Mouse (Mus musculus): ENCODE measurements around the gene Vamp8.

Gene Vamp8

DNA sequence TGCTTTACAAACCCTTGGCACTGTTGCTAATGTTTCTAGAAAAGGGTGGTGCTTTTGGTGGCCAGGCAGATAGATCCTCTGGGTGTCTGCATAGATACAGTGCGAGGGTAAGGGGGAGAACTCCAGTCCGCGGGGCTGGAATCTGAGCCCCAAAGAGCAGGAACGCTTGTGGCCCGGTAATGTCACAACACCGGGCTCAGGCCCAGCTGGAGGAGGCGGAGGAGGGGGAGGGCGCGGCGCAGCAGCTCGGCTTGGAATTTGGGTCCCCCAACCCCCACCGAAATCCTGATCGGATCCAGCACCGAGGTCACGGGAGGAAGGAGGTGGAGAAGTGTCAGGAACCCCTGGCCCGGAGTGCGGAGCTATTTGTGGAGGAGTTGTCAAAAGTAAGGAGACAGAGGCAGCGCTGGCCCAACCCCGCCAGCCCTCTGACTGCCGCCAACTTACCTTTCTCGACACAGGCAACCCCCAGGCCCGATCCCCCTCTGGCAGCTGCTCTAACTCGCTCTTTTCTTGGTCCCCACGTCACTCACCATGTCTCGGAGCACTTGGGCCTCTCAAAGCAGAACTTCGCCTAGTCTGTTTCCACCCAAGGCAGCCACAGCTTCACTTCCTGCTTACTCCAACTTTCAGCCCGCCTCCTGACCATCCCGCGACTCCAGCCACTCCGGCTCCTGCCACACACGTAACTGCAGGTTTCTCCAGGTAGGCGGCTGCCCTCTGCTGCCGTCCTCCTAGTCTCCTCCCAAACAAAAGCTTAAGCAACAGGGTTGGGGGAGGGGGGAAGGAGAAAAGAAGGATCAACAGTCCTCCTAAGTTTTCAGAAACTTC lies at the start of gene Vamp8:
Gene Vamp8 (minus strand): TSS at position 763 of the 831 bp plus-strand sequence.
- CTCF ChIA-PET, result interaction anchor here (0.5 to 2.0 kb wide), 5 partner anchors 9 to 757 kb away, joined by 3 to 9 read pairs (median 5); partner anchors contain the start of genes Kdm3a and Vamp5

DNA sequence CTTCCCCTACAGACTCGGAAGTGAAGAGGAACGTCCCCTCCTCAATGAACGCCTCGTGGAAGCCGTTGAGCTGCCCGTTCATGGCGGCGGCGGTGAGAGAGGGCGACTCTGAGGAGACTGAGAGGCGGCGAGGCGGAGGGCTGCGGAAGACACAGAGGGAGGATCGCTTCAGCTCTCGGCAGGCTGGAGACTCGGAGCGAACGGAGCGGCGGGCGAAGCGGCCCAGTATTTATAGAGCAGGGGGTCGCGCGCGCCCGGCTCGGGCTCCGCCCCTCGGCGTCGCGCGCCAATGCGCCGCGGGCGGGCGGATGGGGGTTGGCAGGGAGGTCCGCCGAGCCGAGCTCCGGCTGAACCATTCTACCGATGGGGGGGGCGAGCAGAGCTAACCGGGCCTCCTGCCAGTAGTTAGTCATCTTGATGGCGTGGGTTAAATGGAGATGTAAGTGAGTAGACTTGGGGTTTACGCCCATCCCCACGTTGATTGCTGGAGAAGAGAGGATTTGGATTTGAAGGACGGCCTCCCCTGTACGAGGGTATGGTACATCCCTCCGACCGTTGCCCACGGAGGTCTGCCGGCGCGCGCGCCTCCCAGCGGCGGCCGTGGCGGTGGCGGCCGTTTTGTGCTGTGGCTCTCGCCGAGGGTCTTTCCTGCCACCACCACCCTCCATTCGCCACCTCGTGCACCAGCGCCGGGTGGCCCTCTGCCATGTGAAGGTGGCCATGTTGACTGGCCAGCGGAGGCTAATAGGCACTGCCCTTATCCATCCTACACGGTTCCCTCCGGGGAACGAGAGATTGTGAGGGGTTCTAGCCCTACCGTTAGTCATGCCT lies 49.1 kb upstream of the Vamp8 start, which contains the start of gene Mat2a:
Gene Mat2a (minus strand): TSS at position 204 of the 831 bp plus-strand sequence.
- CTCF ChIA-PET, result no interaction called here

DNA sequence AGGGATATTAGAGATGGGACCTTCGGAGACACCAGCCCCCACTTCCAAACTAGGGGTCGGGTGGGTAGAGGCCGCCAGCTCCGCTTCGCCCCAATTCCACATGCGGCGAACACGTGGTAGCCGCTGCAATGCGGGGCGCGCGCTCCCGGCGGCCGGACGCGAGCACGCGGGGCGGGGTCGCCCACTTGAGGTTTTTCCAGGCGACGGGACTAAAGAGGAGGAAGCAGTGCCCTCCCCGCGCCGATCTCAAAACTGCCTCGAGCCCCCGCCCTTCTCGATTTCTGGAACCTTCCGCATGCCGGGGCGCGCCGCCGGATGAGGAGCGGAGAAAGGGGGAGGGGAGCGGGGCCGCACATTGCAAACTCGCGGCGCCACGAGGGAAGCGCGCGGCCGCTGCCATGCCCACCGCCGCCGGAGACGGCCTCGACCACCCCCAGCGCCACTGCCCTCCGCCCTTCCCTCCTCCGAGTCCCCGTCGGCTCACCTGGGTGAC lies 48.4 kb upstream of the Vamp8 start:
- CTCF ChIA-PET, result no interaction called here

DNA sequence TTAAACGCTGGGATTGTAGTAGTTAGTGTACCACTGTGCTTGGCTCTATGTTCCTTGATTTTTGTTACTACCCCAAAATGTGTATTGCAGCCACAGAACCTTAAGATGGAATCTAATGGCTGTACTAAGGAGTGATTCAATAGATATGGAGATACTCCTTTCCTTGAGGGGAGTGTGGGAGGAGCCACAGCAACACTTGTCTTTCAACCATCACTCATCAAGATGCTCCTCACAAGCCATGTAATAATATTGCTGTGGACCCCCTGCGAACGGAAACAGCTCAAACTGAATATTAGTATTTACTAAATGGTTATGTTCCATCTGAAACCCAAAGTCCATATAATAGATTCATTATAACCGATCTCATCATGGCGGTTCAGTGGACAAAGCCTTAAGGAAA lies 47.7 kb upstream of the Vamp8 start:
- CTCF ChIA-PET, result no interaction called here

DNA sequence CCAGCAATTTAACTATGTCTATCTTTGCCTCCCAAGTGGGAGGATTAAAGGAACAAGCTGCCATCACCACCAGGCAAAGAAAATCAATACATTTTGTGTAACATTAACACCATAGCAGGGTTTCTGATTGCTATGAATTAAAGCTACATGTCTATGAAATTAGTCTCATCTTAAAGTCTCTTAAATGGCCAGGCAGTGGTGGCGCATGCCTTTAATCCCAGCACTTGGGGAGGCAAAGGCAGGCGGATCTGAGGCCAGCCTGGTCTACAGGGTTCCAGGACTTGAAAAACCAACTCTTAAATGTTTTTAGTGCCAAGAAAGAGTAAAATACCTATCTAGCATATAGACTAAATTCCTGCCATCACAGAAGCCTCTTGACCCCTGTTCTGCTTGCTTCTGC lies 41.6 kb upstream of the Vamp8 start:
- CTCF ChIA-PET, result interaction anchor here (1.5 kb wide), 1 partner anchor 107 kb away, joined by 3 read pairs; no protein-coding TSS in a partner anchor

DNA sequence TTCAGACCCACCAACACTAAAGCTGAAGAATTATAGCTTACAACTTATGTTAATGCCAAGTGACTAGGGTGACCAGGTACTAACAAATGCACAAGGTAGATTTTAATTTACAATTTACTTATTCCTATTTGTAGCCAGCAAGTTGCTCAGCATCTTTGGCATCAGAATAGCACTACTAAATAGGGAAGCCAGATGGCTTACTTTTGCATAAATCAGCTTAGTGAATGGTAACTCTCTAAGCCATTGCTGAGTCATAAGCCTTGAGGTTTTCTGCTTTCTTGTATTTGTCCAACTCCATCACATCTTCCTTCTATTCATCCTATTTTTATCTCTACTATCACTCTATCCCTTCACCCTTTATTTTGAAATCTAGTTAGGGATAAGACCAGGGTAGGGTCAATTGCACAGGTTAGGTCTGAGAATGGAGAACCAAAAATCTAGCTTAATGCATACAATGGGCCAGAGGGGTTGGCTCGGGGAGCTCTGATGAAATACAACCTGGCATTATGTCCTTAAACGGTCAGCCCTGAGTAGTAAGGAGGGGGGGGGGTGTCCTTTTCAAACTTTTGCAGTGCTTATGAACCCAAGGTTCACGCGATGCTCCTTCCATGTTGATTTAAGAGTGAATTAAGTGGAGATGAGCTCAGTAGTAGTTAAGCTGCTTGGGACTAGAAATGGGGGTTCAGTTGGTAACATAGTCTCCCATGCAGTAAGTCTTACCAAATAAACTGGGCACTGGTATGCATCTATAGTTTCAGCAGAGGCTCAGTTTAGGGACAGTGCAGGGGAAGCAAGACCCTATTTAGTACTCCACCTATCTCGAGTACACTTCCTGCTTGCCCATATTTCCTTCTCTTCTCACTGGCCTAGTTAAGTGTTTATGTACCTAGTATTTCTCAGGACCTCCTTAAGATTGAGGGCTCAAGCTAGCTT lies 40.8 kb upstream of the Vamp8 start:
- CTCF ChIA-PET, result interaction anchor here (0.5 to 1.5 kb wide), 3 partner anchors 27 to 108 kb away, joined by 3 to 4 read pairs (median 3); no protein-coding TSS in a partner anchor

DNA sequence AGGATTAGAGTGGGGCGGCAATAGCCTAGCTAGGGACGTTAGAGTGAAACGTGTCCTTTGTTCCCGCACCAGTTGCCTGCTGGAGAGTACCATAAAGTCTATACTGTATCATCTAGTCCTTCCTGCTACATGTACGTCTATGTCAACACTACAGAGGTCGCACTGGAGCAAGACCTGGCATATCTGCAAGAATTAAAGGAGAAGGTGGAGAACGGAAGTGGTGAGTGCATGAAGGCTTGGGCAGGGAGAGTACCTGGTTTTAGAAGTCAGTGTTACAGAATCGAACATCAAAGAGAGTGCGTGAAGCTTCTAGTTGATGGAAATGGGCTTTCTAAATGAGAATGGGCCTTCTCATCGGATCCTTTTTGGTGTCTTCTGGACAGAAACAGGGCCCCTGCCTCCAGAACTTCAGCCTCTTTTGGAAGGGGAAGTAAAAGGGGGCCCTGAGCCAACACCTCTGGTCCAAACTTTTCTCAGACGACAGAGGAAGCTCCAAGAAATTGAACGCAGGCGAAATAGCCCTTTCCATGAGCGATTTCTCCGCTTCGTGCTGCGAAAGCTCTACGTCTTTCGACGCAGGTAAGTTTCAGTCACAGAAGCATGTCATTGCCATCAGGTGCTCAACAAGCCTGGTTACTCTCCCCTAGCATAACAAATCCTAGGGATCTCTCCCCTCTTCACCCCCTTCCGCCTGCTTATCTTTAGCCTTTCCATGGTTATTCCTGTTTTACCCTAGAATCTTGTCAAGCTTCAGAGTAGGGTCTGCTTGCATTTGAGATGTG lies 38.7 kb upstream of the Vamp8 start:
- CTCF ChIA-PET, result interaction anchor here (1.8 kb wide), 1 partner anchor 105 kb away, joined by 7 read pairs; no protein-coding TSS in a partner anchor

DNA sequence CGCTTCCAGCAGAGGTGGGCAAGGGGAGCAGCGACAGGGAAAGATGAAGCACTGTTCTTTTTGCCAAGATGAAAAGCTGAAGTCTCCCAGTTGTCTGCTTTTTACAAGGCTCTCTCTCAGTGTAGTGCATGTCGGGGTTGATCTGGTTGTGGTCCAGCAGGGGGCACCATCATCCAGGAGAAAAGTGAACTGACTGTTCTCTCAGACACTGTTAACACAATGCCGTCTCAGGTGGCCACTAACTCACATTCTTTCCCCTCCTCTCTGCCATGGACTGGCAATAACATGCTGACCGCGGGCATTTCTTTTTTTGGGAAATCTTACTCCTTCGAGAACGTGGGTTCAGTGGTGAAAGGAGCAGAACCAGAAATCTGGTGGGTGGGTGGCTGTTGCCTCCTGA lies 37.5 kb upstream of the Vamp8 start:
- CTCF ChIA-PET, result interaction anchor here (0.9 to 1.5 kb wide), 5 partner anchors 93 to 139 kb away, joined by 4 to 6 read pairs (median 5); no protein-coding TSS in a partner anchor

DNA sequence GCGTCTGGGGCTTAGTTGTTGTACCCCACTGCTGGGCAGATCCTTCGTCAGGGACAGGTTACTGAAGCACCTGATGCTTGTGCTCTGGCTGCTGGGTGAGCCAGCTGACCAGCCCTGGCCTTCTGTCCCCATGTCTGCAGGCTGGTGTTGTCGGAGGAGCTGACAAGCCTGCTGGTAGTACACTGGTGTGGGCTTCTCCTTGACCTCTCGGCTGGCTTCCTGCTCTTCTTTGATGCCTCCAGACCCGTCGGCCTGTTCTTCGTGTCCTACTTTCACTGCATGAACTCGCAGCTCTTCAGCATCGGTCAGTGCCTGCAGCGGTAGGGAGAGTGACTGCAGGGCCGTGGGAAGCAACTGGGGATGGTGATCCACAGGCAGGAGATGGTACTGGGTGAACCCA lies 35.1 kb upstream of the Vamp8 start:
- CTCF ChIA-PET, result no interaction called here

DNA sequence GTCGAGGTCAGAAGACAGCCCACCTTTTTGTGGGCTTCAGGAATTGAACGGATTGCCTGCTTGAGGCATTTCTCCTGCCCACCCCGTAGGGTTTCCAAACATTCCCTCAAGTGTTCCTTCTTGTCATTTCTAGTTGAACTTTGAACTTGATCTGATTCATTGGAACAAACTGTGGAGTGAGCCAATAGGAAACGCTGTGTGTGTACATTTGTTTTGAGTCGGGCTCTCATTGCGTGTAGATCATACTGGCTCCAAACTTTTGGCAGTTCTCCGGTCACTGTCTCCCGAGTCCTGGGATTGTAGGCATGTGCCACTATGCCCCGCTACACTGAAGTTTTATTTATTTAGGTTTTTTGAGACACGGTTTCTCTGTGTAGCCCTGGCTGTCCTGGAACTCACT lies 30.4 kb upstream of the Vamp8 start:
- CTCF ChIA-PET, result no interaction called here

DNA sequence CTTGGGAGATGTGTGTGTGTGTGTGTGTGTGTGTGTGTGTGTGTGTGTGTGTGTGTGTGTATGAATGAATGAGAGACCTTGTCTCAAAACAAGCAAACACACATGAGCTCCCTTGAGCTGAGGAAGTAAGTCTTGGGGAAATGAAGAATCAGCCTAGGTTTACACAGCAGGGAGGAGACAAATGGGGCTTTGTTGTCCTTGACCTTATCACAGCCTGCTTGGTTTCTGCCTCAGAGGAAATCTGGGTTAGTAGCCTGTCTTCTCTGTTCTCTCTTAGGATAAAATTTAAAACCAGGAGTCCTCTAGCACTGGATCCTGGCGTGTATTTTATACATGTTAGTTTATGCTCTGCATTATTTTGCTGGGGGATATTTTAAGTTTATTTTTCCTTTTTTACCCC lies 29.3 kb upstream of the Vamp8 start:
- CTCF ChIA-PET, result no interaction called here

DNA sequence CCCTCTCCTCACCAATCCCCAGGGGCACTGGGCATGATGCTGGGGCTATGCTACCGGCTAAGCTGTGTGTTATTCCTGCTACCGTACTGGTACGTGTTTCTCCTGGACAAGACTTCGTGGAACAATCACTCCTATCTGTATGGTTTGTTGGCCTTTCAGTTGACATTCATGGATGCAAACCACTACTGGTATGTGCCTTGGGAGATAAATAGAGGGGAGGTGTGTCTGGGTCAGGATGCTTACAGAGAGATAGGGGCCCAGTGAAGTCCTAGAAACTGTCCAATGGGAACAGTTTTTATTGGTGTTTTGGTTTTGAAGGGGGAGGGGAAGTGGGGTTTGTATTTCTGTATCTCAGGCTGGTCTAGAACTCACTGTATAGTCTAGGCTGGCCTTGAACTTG lies 27.8 kb upstream of the Vamp8 start:
- CTCF ChIA-PET, result interaction anchor here (1.3 kb wide), 1 partner anchor 116 kb away, joined by 3 read pairs; no protein-coding TSS in a partner anchor

DNA sequence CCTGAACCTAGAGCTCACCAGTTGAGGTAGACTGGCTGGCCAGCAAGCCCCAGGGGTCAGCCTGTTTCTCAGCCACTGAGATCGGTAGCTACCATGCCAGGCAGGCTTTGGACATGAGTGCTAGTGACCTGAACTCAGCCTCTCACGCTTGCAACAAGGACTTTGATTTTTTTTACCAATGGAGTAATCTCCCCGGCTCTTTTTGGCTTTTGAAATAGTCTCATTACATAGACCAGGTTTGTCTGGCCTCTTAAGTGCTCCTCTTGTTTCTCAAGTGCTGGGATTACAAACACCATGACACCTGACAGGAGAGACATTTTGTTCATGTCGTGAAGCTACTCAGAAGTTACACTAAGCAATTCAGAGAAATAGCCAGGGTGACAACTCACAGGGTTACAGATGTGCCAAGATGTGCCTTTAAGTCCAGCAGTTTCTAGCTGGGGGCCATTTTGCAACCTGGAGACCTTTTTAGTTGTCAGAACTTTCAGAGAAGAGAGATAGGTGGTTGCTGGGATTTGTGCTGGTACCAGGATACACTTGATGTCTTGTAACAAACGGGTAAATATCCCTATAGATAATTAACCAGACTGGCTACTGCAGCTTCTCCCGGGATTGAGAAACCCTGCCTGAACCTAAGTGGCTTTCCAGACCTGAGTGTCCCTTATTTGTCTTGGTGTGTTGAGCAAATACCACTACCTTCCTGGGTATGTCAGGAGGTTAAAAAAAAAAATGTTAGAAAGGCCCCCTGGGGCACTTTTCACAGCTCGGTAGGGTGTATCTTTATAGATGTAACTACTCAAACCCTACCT lies 25.7 kb upstream of the Vamp8 start:
- CTCF ChIA-PET, result interaction anchor here (0.6 to 0.7 kb wide), 2 partner anchors 47 to 117 kb away, joined by 4 to 9 read pairs; no protein-coding TSS in a partner anchor

DNA sequence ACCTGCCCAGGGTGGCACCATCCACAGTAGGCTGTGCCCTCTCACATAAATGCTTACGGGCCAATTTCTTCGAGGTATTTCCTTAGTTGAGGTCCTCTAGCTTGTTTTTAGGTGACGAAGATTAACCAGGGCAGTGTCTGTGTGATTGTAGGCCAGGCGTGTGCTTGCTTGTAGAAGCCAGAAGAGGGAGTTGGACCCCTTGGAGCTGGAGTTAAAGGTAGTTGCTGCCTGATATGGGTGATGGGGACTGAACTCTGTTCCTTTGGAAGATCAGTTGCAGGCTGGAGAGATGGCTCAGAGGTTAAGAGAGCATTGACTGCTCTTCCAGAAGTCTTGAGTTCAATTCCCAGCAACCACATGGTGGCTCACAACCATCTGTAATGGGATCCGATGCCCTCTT lies 24.7 kb upstream of the Vamp8 start:
- CTCF ChIA-PET, result no interaction called here

DNA sequence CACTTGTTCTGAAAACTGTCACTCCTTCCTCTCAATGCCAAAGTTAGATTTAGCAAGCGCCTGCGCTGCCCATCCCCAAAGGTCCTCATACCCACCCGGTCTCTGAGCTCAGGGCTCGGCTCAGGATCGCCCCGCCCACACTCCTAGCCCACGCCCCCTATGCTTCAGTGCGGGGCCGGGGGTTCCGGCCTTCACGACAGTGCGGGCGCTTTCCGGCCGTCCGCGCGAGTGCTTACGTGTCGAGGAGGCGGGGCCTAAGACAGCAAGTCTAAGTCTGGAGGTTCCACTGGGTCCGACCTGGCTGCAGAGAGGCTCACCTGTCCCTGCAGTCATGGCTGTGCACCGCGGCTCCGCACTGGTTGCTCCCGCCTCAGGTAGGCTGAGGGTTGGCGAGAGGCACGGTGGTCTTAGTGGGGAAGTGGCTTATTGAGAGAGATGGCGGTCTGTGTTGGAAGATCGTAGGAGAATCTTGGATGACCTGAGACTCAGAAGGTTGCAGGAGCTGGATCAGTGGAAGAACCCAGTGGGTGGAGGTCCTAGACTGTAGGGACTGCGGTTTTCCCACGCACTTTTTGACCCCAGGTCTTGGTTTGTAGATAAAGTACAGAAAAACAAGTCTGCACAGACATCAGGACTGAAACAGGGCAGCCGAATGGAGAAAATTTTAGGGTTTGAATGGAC lies 23.7 kb upstream of the Vamp8 start, which contains the start of gene Ggcx:
Gene Ggcx (plus strand): TSS at position 233 of the 681 bp plus-strand sequence.
- CTCF ChIA-PET, result no interaction called here

DNA sequence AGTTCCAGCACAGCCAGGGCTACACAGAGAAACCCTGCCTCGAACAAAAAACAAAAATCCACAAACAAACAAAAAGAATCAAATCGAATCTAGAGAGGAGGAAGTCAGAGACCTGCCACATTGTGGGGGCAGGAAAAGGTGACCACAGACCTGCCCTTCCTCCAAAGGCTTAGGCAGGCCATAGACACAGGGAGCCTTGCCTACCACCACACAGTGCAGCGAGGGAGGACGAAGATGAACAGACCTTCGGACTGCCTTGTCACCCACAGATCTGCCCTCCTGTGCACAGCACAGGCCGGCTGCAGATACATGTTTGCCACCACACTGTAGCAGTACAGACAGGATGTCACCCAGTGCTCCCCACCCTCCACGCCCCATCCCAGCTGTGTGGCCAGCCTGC lies 20.0 kb upstream of the Vamp8 start:
- CTCF ChIA-PET, result interaction anchor here (0.6 kb wide), 1 partner anchor 20 kb away, joined by 4 read pairs; the partner anchor contains the start of gene Vamp8

DNA sequence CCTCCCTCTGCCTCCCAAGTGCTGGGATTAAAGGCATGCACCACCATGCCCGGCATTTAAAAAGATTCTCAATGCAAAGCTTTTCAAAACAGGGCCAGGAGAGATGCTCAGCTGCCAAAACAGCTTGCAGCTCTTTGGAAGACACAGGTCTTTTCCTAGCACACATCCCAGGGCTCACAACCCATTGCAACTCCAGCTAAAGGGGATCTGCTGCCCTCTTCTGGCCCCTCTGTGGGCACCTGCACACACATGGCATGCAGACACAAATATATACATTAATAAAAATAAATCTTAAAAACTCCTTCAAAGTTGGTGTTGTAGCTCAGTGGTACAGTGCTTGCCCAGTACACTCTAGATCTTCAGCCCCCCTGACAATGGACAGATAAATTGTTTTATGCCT lies 19.5 kb upstream of the Vamp8 start:
- CTCF ChIA-PET, result no interaction called here

DNA sequence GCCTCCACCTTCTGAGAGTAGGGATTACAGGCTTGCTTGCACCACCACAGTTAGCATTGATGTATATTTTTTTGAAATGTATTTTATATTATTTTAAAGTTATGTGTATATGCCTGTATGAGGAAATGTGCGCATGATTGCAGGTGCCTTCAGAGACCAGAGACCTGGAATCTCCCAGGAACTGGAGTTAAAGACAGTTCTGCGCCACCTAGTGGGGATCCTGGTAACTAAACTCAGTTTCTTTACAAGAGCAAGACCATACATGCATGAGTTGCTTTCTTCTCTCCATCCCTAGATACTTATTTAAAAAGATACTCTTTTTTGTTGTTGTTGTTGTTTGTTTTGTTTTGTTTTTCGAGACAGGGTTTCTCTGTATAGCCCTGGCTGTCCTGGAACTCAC lies 19.1 kb upstream of the Vamp8 start:
- CTCF ChIA-PET, result no interaction called here

DNA sequence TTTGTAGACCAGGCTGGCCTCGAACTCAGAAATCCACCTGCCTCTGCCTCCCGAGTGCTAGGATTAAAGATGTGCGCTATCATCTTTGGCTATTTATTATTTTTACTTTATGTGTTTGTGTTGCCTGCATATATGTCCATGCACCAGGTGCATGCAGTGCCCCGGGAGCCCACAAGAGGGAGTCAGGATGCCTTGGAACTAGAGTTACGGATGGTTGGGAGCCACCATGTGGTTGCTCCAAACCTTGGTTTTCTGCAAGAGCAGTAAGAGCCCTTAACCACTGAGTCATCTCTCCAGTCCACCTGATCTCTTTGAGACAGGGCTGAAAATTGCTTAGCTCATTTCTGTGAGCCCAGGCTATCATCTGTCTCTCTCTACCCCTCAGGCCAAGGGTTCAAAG lies 16.6 kb upstream of the Vamp8 start:
- CTCF ChIA-PET, result interaction anchor here (0.6 kb wide), 2 partner anchors 43 to 68 kb away, joined by 3 to 4 read pairs; no protein-coding TSS in a partner anchor

Data from spleen, embryonic (tissue).